Mouse (Mus musculus): ENCODE data around the gene Rad51b. TPM values are rescaled to one million over a fixed set of nuclear protein-coding genes. Genes with fewer than 3 reads are reported as not detected.
A peak's percentile ranks its signal among the peaks of the same experiment; 100 is the strongest.

Rad51b gene
- polyA plus RNA-seq, 1 experiment from 2014 or later, result 8.9 TPM

- no peak for ATAC-seq (ENCODE audit: low FRiP score, low TSS enrichment)
- H3K4me3 ChIP-seq (ENCODE audit: low read length), result no peak overlapping the region
- no peaks in the 10 kb centered on the region for H3K4me1 ChIP-seq (ENCODE audit: insufficient read depth, low read length)
- H3K4me2 ChIP-seq (replicated peaks; ENCODE audit: low read depth, low read length), result no peak overlapping the region
- WGBS, result 67% methylated on average over 8 of the region's 8 CpGs
- H3K9me3 ChIP-seq (ENCODE audit: low read length), result no peaks in the 10 kb centered on the region
- no peaks in the 10 kb centered on the region for H3K27me3 ChIP-seq (ENCODE audit: insufficient read depth, low read length)
- no peak overlapping the region for H3K9ac ChIP-seq (replicated peaks; ENCODE audit: low read length)
- no peak overlapping the region; the same call in 1 of the 2 replicates for H3K27ac ChIP-seq (ENCODE audit: low read length)
- H3K36me3 ChIP-seq (ENCODE audit: insufficient read depth, low read length), result no peaks in the 10 kb centered on the region
Measured at GRCm38 (mm10) chr12:79820228-79820958, 523.3 kb downstream of the Rad51b start.

- H3K9ac ChIP-seq (replicated peaks; ENCODE audit: low read length), result no peak overlapping the region
- H3K4me3 ChIP-seq (ENCODE audit: low read length), result no peak overlapping the region
- H3K27me3 ChIP-seq (ENCODE audit: insufficient read depth, low read length), result no peaks in the 10 kb centered on the region
- H3K4me1 ChIP-seq (ENCODE audit: insufficient read depth, low read length), result peaks cover 5% of the 10 kb centered on the region
- ATAC-seq (ENCODE audit: low FRiP score, low TSS enrichment), result no peak
- no peak overlapping the region for H3K27ac ChIP-seq (ENCODE audit: low read length)
- no peak overlapping the region for H3K4me2 ChIP-seq (replicated peaks; ENCODE audit: low read depth, low read length)
- 80% methylated on average over 5 of the region's 5 CpGs for WGBS
- no peaks in the 10 kb centered on the region for H3K9me3 ChIP-seq (ENCODE audit: low read length)
- no peaks in the 10 kb centered on the region for H3K36me3 ChIP-seq (ENCODE audit: insufficient read depth, low read length)
Measured at GRCm38 (mm10) chr12:79821901-79822300, 524.8 kb downstream of the Rad51b start.

- no peak for ATAC-seq (ENCODE audit: low FRiP score, low TSS enrichment)
- no peak overlapping the region for H3K27ac ChIP-seq (ENCODE audit: low read length)
- WGBS, result 59% methylated on average over 2 of the region's 2 CpGs
- H3K4me3 ChIP-seq (ENCODE audit: low read length), result no peak overlapping the region
- H3K9ac ChIP-seq (replicated peaks; ENCODE audit: low read length), result no peak overlapping the region
- H3K4me1 ChIP-seq (ENCODE audit: insufficient read depth, low read length), result peaks cover 7% of the 10 kb centered on the region
- no peak overlapping the region for H3K4me2 ChIP-seq (replicated peaks; ENCODE audit: low read depth, low read length)
- no peaks in the 10 kb centered on the region for H3K27me3 ChIP-seq (ENCODE audit: insufficient read depth, low read length)
- no peaks in the 10 kb centered on the region for H3K9me3 ChIP-seq (ENCODE audit: low read length)
- no peaks in the 10 kb centered on the region for H3K36me3 ChIP-seq (ENCODE audit: insufficient read depth, low read length)
Measured at GRCm38 (mm10) chr12:79822401-79822800, 525.3 kb downstream of the Rad51b start.

- H3K27me3 ChIP-seq (ENCODE audit: insufficient read depth, low read length), result no peaks in the 10 kb centered on the region
- no peak overlapping the region for H3K4me2 ChIP-seq (replicated peaks; ENCODE audit: low read depth, low read length)
- peaks cover 15% of the 10 kb centered on the region for H3K4me1 ChIP-seq (ENCODE audit: insufficient read depth, low read length)
- 24% methylated on average over 7 of the region's 7 CpGs for WGBS
- H3K9ac ChIP-seq (replicated peaks; ENCODE audit: low read length), result no peak overlapping the region
- H3K36me3 ChIP-seq (ENCODE audit: insufficient read depth, low read length), result no peaks in the 10 kb centered on the region
- H3K4me3 ChIP-seq (ENCODE audit: low read length), result no peak overlapping the region
- no peaks in the 10 kb centered on the region for H3K9me3 ChIP-seq (ENCODE audit: low read length)
- no peak overlapping the region for H3K27ac ChIP-seq (ENCODE audit: low read length)
- ATAC-seq (ENCODE audit: low FRiP score, low TSS enrichment), result peak; percentile 49; the same call in 1 of the 2 replicates
Measured at GRCm38 (mm10) chr12:79825922-79826321, 528.8 kb downstream of the Rad51b start.

- Histone ChIP-seq H3K4me1 (ENCODE audit: insufficient read depth, low read length) (peaks cover 15% of the 10 kb centered on the region), H3K4me3 (ENCODE audit: low read length) (no peak overlapping the region), H3K9ac (replicated peaks; ENCODE audit: low read length) (no peak overlapping the region), H3K27ac (ENCODE audit: low read length) (no peak overlapping the region), H3K9me3 (ENCODE audit: low read length) (no peaks in the 10 kb centered on the region), H3K36me3 (ENCODE audit: insufficient read depth, low read length) (no peaks in the 10 kb centered on the region), H3K27me3 (ENCODE audit: insufficient read depth, low read length) (no peaks in the 10 kb centered on the region), H3K4me2 (replicated peaks; ENCODE audit: low read depth, low read length) (no peak overlapping the region)
- 48% methylated on average over 5 of the region's 5 CpGs for WGBS
- ATAC-seq (ENCODE audit: low FRiP score, low TSS enrichment), result no peak
Measured at GRCm38 (mm10) chr12:79827233-79827692, 530.2 kb downstream of the Rad51b start.

- peaks cover 15% of the 10 kb centered on the region for H3K4me1 ChIP-seq (ENCODE audit: insufficient read depth, low read length)
- H3K27ac ChIP-seq (ENCODE audit: low read length), result no peak overlapping the region
- H3K4me2 ChIP-seq (replicated peaks; ENCODE audit: low read depth, low read length), result no peak overlapping the region
- no peak for ATAC-seq (ENCODE audit: low FRiP score, low TSS enrichment)
- H3K4me3 ChIP-seq (ENCODE audit: low read length), result no peak overlapping the region
- no peaks in the 10 kb centered on the region for H3K36me3 ChIP-seq (ENCODE audit: insufficient read depth, low read length)
- no peak overlapping the region for H3K9ac ChIP-seq (replicated peaks; ENCODE audit: low read length)
- WGBS, result 55% methylated on average over 4 of the region's 4 CpGs
- no peaks in the 10 kb centered on the region for H3K27me3 ChIP-seq (ENCODE audit: insufficient read depth, low read length)
- no peaks in the 10 kb centered on the region for H3K9me3 ChIP-seq (ENCODE audit: low read length)
Measured at GRCm38 (mm10) chr12:79827735-79828134, 530.7 kb downstream of the Rad51b start.

- no peak overlapping the region for H3K4me3 ChIP-seq (ENCODE audit: low read length)
- no peak for ATAC-seq (ENCODE audit: low FRiP score, low TSS enrichment)
- 16% methylated on average over 1 of the region's 1 CpGs for WGBS
- no peak overlapping the region for H3K4me2 ChIP-seq (replicated peaks; ENCODE audit: low read depth, low read length)
- no peaks in the 10 kb centered on the region for H3K36me3 ChIP-seq (ENCODE audit: insufficient read depth, low read length)
- H3K27me3 ChIP-seq (ENCODE audit: insufficient read depth, low read length), result no peaks in the 10 kb centered on the region
- H3K27ac ChIP-seq (ENCODE audit: low read length), result peak overlapping the region; percentile 4; the same call in 1 of the 2 replicates
- peaks cover 15% of the 10 kb centered on the region for H3K4me1 ChIP-seq (ENCODE audit: insufficient read depth, low read length)
- H3K9ac ChIP-seq (replicated peaks; ENCODE audit: low read length), result no peak overlapping the region
- H3K9me3 ChIP-seq (ENCODE audit: low read length), result no peaks in the 10 kb centered on the region
Measured at GRCm38 (mm10) chr12:79830686-79831085, 533.6 kb downstream of the Rad51b start.

GRCm38 (mm10) chr12:79832611-79833010 is 535.5 kb downstream of the Rad51b start:
- no peak overlapping the region for H3K27ac ChIP-seq (ENCODE audit: low read length)
- no peaks in the 10 kb centered on the region for H3K27me3 ChIP-seq (ENCODE audit: insufficient read depth, low read length)
- ATAC-seq (ENCODE audit: low FRiP score, low TSS enrichment), result no peak
- H3K4me2 ChIP-seq (replicated peaks; ENCODE audit: low read depth, low read length), result no peak overlapping the region
- H3K4me1 ChIP-seq (ENCODE audit: insufficient read depth, low read length), result peaks cover 11% of the 10 kb centered on the region
- H3K9me3 ChIP-seq (ENCODE audit: low read length), result no peaks in the 10 kb centered on the region
- no peak overlapping the region for H3K9ac ChIP-seq (replicated peaks; ENCODE audit: low read length)
- no peak overlapping the region for H3K4me3 ChIP-seq (ENCODE audit: low read length)
- no peaks in the 10 kb centered on the region for H3K36me3 ChIP-seq (ENCODE audit: insufficient read depth, low read length)
- 88% methylated on average over 6 of the region's 6 CpGs for WGBS

- no peak overlapping the region for H3K9ac ChIP-seq (replicated peaks; ENCODE audit: low read length)
- H3K4me1 ChIP-seq (ENCODE audit: insufficient read depth, low read length), result peaks cover 33% of the 10 kb centered on the region
- no peak overlapping the region for H3K4me3 ChIP-seq (ENCODE audit: low read length)
- no peak overlapping the region for H3K4me2 ChIP-seq (replicated peaks; ENCODE audit: low read depth, low read length)
- no peaks in the 10 kb centered on the region for H3K9me3 ChIP-seq (ENCODE audit: low read length)
- H3K27me3 ChIP-seq (ENCODE audit: insufficient read depth, low read length), result no peaks in the 10 kb centered on the region
- WGBS, result 94% methylated on average over 8 of the region's 8 CpGs
- H3K36me3 ChIP-seq (ENCODE audit: insufficient read depth, low read length), result no peaks in the 10 kb centered on the region
- no peak overlapping the region for H3K27ac ChIP-seq (ENCODE audit: low read length)
- no peak for ATAC-seq (ENCODE audit: low FRiP score, low TSS enrichment)
Measured at GRCm38 (mm10) chr12:79835521-79835920, 538.4 kb downstream of the Rad51b start.

GRCm38 (mm10) chr12:79838181-79838961 is 541.3 kb downstream of the Rad51b start:
- peak; percentile 49 for ATAC-seq (ENCODE audit: low FRiP score, low TSS enrichment)
- no peaks in the 10 kb centered on the region for H3K9me3 ChIP-seq (ENCODE audit: low read length)
- peak overlapping the region; percentile 73 for H3K27ac ChIP-seq (ENCODE audit: low read length)
- H3K9ac ChIP-seq (replicated peaks; ENCODE audit: low read length), result peak overlapping the region; percentile 5; the same call in 1 of the 2 replicates
- no peaks in the 10 kb centered on the region for H3K36me3 ChIP-seq (ENCODE audit: insufficient read depth, low read length)
- 34% methylated on average over 6 of the region's 6 CpGs for WGBS
- no peak overlapping the region for H3K4me2 ChIP-seq (replicated peaks; ENCODE audit: low read depth, low read length)
- no peaks in the 10 kb centered on the region for H3K27me3 ChIP-seq (ENCODE audit: insufficient read depth, low read length)
- H3K4me3 ChIP-seq (ENCODE audit: low read length), result no peak overlapping the region
- H3K4me1 ChIP-seq (ENCODE audit: insufficient read depth, low read length), result peaks cover 60% of the 10 kb centered on the region
